Mouse (Mus musculus) gastrocnemius, postnatal 4 days (tissue): ENCODE results near the gene Fmn2. TPM values are rescaled to one million over a fixed set of nuclear protein-coding genes. Genes with fewer than 3 reads are reported as not detected.

ENCODE experiments used
- DNase-seq, 2 experiments: peaks; one replicate each; pipeline ENCODE4 v3.0.0; 2021 to 2022; ENCODE audit warnings: low spot score in 2 of 2, mixed read lengths in 2 of 2
- total RNA-seq, 2 experiments: library from RNA; stranded (reverse); gene quantifications; 2 replicates each; pipeline ENCODE4 v1.2.3; 2021

The Fmn2 gene
- total RNA-seq, 2 experiments from 2014 or later: 1.9 TPM

DNA sequence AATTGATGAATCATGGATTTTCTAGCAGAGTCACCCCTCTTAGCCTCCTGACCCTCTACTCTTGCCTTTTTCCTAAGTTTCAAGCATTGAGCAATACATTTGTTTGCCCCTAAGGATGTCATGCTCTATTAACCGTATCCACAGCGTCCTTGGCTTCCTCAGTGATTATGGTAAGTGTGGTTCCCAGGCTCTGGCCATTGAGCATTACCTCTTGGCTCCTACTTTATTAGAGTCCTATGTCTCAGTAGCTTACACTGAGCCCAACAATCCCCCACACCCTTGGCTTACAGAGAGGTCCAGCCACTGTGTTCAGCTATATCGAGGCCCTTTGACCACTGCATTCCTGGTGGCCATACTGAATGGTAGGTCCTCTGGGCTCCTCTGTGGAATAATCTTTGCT is 265.2 kb downstream of the Fmn2 start:
- no peak for DNase-seq

DNA sequence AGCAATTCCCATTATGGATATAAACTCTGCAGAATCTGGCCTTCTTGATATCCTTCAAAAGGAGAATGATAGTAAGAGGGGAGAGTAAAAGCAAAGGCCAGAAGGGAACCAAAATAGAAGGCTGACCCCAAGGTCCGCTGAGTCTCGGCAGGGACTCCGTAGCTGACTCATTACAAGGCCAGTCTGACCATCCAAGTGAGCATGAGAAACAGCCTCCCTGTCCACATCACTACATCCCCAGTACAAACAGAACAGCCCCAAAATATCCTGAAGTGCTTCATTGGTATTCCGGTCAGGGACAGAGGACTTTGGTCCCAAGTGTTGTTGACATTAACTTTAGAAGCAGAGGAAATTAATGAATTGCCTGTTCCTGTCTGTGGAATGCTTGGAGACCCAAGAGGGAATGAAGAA is 270.3 kb downstream of the Fmn2 start:
- DNase-seq: no peak

DNA sequence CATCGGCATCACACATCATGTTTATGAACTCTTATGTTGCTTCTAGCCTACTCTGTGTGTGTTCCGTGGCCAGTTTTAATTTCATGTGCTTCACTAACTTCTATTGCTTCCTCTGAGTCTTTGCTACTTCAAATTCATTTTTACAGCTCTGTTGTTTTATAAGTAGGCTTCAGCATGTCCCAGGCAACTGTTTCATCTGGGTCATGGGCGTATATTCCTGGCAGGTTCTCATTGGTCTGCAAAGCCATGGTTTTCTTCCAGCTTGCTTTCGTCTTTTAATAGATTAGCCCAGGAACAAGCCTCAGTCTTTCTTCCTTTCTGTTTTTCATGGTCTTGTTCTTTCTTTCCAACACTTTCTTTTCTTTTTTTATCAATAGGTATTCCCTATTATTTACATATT is 279.4 kb downstream of the Fmn2 start:
- no peak for DNase-seq

DNA sequence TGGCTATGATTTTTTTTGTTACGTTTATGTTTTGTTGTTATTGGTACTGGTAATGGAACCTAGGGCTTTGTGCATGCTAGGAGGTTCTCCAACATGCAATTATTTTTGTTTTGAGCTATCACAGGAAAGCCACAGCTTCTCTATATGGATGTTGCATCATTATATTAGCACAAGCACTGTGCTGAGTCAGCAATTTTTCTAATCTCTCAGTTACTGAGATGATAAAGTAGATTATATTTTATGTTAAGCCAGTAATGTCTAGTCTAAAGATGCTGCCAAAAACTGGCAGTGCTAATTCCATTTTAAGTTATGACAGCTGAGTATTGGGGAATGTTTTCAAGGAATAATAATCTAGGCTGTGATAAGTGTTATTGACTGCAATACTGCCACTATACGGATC is 287.0 kb downstream of the Fmn2 start:
- no peak for DNase-seq

DNA sequence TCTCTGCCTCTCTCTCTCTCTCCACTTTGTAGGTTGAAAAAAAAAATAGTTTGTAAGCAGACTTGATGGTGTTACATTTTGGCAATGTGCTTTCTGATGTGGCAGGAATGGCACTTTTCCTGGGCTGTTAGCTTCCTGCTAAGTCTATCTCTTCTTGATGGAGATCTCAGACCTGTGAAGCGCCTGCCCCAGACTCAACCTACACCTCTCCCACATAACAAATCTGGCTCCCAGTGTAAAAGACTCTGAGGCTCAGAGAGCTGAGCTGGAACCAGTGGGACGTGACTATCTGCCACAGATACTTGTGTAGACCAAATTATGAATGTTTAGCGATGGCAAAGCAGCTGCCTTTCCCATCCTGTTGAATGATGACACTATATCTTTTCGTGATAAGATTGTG is 310.2 kb downstream of the Fmn2 start:
- DNase-seq: no peak

DNA sequence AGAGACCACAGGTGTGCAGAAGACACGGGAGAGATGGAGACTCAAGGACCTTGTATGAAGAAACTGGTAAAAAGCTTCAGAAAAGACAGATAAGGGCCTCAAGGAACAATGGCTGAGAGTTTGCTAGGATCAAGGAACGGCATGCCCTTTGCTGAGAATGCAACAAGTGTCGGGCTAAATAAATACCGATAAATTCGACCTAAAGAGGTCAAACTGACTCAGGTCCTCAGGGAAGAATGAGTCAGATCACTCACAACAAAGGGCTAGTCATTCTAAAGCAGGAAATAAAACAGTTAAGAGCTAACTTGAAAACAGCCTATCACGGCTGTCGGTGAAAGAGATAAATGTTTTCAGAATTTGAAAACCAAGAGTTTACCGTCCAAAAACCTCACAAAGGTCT is 324.9 kb downstream of the Fmn2 start:
- no peak for DNase-seq

DNA sequence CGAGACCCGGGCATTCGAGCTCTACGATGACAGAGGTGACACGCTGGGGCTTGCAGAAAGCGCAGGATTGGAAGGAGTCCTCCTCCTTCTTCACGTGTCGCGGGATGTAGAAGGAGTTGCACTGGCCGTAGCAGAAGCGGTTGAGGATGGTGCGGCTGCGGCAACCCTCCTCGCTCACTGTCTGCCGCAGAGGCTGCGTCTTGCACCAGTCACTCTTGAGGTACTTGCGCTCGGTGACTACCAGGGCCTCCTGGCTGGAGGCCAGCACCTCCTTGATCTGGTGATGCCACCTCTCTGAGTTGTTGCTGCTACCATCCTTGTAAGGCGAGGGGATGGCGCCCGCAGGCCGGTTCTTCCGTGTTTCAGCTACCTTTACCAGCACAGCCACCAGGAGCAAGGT is 335.2 kb downstream of the Fmn2 start:
- DNase-seq: no peak

DNA sequence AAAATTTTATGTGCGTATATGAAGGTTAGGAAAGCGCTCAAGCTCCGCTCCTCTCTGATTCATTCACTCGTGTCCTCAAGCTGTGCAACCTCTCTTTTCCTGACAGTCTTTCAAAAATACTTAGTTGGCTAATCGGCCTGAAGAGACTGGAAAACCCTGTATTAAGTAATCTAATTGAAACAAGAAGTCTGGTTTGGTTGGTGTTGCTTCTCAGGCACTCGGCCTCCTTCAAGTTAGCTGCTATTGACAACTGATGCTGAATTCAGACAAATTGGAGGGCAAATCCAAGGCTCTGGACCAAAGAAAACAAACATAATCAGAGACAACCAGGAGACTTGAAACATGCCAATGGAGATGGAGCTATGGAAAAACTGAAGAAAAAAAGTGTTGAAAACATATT is 343.2 kb downstream of the Fmn2 start:
- no peak for DNase-seq

DNA sequence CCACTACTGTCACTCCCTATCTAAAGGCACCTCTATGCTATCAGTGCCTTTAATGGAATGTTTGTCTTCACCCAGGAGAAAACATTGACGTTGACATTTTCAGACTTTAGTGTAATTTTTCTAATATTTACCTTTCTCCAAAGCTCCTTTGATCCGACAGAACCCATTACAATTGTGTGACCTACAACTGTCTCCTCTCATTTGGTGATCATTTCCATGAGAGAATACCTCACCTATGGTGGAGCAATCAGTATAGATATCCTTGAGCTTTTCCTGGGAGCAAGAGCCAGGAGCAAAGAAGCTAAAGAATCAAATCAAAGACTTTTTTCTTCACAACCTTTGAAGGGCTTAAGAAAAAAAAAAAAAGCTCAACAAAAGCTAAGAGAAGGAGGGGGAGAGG is 354.6 kb downstream of the Fmn2 start:
- DNase-seq: no peak

DNA sequence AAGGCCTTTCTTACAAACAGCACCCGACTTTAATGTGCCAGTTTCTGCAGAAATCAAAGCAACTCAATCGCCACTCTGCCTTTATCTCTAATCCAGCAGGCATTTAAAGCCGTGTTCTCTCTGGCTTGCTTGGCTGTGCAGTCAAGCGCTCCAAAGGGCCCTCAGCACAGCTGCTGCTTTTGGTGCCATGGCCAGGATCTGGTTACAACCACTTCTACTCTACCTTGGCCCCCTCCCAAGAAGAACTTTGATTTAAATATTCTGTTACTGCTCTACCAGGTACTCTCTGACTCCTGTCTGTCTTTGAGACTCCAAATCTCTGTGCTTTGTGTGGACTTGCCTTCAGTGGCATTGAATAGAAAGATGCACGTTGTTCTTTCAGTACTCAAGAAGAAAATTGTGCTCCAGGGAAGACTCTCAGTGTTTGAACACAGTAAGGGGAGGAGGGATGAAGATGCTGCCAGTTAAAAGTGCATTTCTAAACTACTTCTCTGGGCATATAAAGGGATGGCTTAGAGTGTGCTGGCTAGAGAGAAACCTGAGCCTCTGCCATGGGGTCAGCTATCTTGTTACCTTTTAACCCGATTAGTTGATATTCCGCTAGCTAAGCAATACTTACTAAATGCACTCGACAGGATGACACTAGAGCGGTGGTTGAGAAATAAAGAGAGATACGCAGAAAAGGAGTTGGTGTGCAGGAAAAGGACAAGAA is 358.9 kb downstream of the Fmn2 start:
- no peak for DNase-seq

Other genes starting within 250 kb of the Fmn2 start
- gene Olfr419, start 249.8 kb upstream of the Fmn2 start, total RNA-seq: not detected
- not detected for gene Mptx1, start 171.3 kb upstream of the Fmn2 start, total RNA-seq
- not detected for gene Olfr417, start 136.7 kb upstream of the Fmn2 start, total RNA-seq
- not detected for gene Olfr248, start 110.8 kb upstream of the Fmn2 start, total RNA-seq
- not detected for gene Olfr414, start 77.8 kb upstream of the Fmn2 start, total RNA-seq
- gene Olfr220, start 59.7 kb upstream of the Fmn2 start, total RNA-seq: not detected